Mouse (Mus musculus) lung, postnatal 0 days (tissue): ENCODE measurements around the gene Fbxl17.

Experiments used
- CTCF ChIP-seq: IDR thresholded peaks from 2 replicates; pipeline ENCODE4 v1.5.1; 2016; ENCODE audit warnings: antibody characterized with exemption, mild to moderate bottlenecking
- EP300 ChIP-seq: IDR thresholded peaks from 2 replicates; pipeline ENCODE4 v1.6.1; 2016; ENCODE audit warnings: antibody characterized with exemption, mild to moderate bottlenecking, control low read depth

GRCm38 (mm10) chr17:63351682-63352081, 148.1 kb downstream of the Fbxl17 start:
- TF ChIP-seq EP300, result no peak
- TF ChIP-seq CTCF, result no peak
